Mouse (Mus musculus) lung, embryonic 16.5 days (tissue): ENCODE data around the gene Tomm40. TPM values are rescaled to one million over a fixed set of nuclear protein-coding genes. Genes with fewer than 3 reads are reported as not detected.
"Not testable (repeated sequence)": the region's sequence is repeated elsewhere in the genome, so short reads cannot be mapped to it uniquely, and the experiment has no call there.

Experiments
- ATAC-seq: fragments of 200-750 bp; cut with Nextera tagmentation; 2 replicates; pipeline ENCODE4 v1.8.0; 2017; ENCODE audit warnings: low read depth, mild to moderate bottlenecking, moderate library complexity
- H3K27ac ChIP-seq: fragments of 300-500 bp; sonication (generic); 2 replicates; pipeline ENCODE4 v1.5.1; 2014; ENCODE audit warnings: mild to moderate bottlenecking, control low read depth, low read length
- H3K27me3 ChIP-seq: fragments of 300-500 bp; sonication (generic); 2 replicates; pipeline ENCODE4 v1.6.1; 2014; ENCODE audit warnings: low read depth, low read length, mixed read lengths; ENCODE audit not compliant: control insufficient read depth, insufficient read depth
- H3K36me3 ChIP-seq: fragments of 300-500 bp; sonication (generic); 2 replicates; pipeline ENCODE4 v1.6.1; 2014; ENCODE audit warnings: low read length; ENCODE audit not compliant: control insufficient read depth, insufficient read depth
- H3K4me1 ChIP-seq: fragments of 300-500 bp; sonication (generic); replicated peaks from 2 replicates; pipeline ENCODE4 v1.6.1; 2014; ENCODE audit warnings: low read length, mixed read lengths; ENCODE audit not compliant: control insufficient read depth, insufficient read depth
- H3K4me2 ChIP-seq: fragments of 300-500 bp; sonication (generic); 2 replicates; pipeline ENCODE4 v1.6.1; 2014; ENCODE audit warnings: low read depth, low read length, control low read depth
- H3K4me3 ChIP-seq: fragments of 300-500 bp; sonication (generic); 2 replicates; pipeline ENCODE4 v1.5.1; 2014; ENCODE audit warnings: mild to moderate bottlenecking, low read length, control low read depth
- H3K9ac ChIP-seq: fragments of 300-500 bp; sonication (generic); 2 replicates; pipeline ENCODE4 v1.6.1; 2014; ENCODE audit warnings: low read length, control low read depth
- H3K9me3 ChIP-seq: fragments of 300-500 bp; sonication (generic); 2 replicates; pipeline ENCODE4 v1.6.1; 2016; ENCODE audit warnings: low read length; ENCODE audit not compliant: control insufficient read depth
- WGBS: fragments of 180-500 bp; shearing (Covaris S2); extraction: QIAGEN DNeasy Blood & Tissue Kit; methylation state at CpG from one replicate; pipeline ENCODE4 v1.1.7; 2014; 5-methylcytosine and 5-hydroxymethylcytosine counted together
- polyA plus RNA-seq: library from polyadenylated mRNA; unstranded; fragments of >200 nt; fragmentation: Nextera tagmentation; extraction: Ambion mirVana; gene quantifications from 2 replicates; pipeline ENCODE4 v1.2.1, GENCODE M21; 2015

Tomm40 gene
- polyA plus RNA-seq, 1 experiment from 2014 or later = 87.4 TPM

DNA sequence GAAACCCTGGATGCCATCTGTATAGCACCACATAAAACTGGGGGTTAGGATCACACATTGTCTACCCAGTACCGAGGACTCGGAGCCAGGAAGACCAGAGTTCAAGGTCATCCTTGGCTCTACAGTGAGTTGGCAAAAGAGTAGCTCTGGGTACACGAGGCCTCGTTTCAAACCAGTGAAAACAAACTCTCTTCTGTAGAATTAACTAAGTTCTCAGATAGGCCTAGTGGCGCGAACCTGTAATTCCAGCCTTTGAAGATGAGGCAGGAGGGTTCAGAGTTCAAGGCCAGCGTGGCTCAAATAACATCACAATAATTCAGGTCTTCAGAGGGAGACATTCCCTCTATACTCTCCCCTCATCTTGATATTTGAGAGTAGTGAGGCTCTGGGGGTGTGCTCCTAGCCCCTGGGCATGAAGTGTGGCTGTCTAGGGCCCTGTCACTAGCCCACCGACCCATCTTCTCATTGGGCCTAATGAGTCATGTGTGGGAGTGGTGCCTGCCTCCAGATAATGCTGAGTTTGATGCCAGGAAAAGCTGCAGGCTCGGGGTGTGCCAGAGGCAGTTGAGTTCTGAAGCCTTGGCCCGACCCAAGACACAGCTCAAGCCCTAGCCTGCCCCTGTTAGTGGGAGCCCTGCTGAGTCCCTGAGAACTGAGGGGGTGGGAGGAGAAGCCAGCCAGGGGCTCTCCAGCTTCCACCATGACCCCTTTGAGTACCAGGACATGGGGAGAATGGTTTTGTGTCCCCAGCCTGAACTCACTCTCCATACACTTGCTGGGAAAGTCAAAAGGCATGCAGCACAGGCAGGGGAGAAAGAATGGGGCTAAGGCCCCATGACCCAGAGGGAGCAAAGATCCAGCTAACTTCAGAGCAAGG lies 20.7 kb downstream of the Tomm40 start:
- H3K4me3 ChIP-seq = no peak overlapping the region
- no peak for ATAC-seq
- peaks cover 40% of the 10 kb centered on the region for H3K4me1 ChIP-seq
- peak overlapping the region; percentile 76 for H3K27ac ChIP-seq
- H3K4me2 ChIP-seq = no peak overlapping the region
- WGBS = 74% methylated on average over 10 of the region's 10 CpGs
- no peaks in the 10 kb centered on the region for H3K27me3 ChIP-seq
- H3K9me3 ChIP-seq = peaks cover 4% of the 10 kb centered on the region; the same call in 1 of the 2 replicates
- H3K9ac ChIP-seq = peak overlapping the region; percentile 4; the same call in 1 of the 2 replicates
- peaks cover 8% of the 10 kb centered on the region for H3K36me3 ChIP-seq

DNA sequence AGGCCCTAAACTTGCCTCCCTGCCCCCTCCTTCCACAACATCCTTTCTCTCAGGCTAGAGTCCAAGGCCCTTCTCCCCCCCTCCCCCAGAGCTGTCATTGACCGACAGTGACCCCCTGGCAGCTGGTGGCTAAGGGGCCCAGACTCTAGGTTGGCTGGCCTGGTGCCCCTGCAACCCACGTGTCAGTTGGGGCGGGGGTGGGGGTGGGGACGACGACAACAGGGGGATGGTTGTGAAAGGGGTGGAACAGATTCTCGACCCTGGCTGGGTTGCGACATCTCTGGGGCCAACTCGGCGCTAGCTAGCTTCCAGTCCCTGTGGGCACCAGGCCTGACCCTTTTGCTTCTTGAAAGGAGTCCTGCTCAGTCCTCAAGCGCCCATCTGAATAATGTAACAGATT lies 21.8 kb downstream of the Tomm40 start:
- Histone ChIP-seq H3K9me3 (peaks cover 4% of the 10 kb centered on the region; the same call in 1 of the 2 replicates), H3K27ac (peak overlapping the region; percentile 76), H3K9ac (no peak overlapping the region; the same call in 1 of the 2 replicates), H3K27me3 (no peaks in the 10 kb centered on the region), H3K4me1 (peaks cover 31% of the 10 kb centered on the region), H3K36me3 (peaks cover 8% of the 10 kb centered on the region), H3K4me3 (no peak overlapping the region), H3K4me2 (no peak overlapping the region)
- WGBS = 17% methylated on average over 10 of the region's 10 CpGs
- peak; percentile 77 for ATAC-seq

DNA sequence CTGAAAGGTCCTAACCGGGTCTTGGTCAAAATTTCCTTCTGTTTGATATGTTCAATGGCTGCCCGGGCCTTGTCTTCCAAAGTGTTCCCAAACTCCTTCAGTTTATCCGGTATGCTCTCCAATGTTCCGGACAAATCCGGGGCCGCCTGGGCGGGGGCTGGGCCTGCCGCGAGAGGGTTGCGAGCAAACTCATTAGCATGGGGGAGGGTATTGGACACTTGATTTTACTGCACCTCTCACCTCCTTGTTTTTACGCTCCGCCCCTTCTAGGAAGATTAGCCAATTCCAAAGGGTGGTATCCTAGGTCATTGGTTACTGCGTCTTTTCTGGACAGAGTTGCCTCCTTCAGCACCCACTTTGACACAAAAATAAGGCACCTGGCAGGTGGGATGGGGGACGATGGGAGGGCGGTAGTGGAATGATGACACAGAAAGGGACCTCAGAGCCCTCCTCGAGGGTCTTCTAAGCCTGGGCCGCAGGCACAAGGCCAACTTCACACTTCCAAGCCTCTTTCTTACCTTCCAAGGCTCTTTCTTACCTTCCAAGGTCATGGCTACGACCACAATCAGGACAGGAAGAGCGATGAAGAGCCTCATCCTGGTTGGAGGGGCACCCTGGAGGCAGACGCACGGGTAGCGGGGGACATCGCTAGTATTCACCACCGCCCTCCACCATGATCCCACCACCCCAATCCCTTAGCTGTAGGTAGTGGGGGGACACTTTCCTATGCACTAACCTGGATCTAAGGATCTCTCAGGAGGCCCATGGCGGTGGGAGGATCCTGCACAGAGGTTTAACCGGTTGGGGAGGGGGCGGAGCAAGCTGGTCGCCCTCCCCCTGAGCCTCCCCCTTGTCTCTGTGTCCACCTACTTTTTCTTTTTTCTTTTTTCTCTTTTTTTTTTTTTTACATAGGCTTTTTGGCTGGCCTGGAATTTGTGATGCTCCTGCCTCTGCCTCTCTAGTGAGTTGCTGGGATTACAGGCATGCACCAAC lies 23.1 kb downstream of the Tomm40 start, which contains the start of gene Apoc1:
TSS of gene Apoc1 (minus strand) at position 788 of the 993 bp plus-strand sequence.
- H3K4me1 ChIP-seq = peaks cover 31% of the 10 kb centered on the region
- H3K4me2 ChIP-seq = peak within 1 kb of the TSS; percentile 7
- H3K27me3 ChIP-seq = no peaks in the 10 kb centered on the region
- H3K36me3 ChIP-seq = peaks cover 8% of the 10 kb centered on the region
- peak within 1 kb of the TSS; percentile 76 for H3K27ac ChIP-seq
- peak within 1 kb of the TSS; percentile 28 for H3K9ac ChIP-seq
- WGBS = 42% methylated on average over 28 of the region's 28 CpGs
- ATAC-seq = no peak
- no peak within 1 kb of the TSS for H3K4me3 ChIP-seq
- peaks cover 4% of the 10 kb centered on the region; the same call in 1 of the 2 replicates for H3K9me3 ChIP-seq

DNA sequence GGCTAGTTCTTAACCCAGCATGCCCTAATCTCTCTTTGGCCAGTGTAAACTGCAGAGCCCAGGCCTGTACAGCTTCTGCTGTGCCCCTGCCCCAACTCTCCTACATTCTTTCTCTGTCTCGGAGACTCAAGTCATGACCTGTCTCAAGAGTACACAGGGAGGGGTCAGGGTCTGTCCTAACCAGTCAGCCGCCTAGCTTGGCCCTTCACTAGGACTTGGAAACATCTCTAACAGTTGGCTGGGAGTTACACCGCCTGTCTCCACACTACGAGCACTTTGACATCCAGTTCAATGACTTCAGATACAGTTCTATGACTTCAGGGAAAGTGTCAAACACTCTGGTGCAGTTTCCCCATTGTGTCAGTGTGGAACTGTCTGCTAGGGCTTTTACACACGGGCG lies 23.8 kb downstream of the Tomm40 start:
- no peak overlapping the region for H3K4me3 ChIP-seq
- peak overlapping the region; percentile 48; the same call in 1 of the 2 replicates for H3K27ac ChIP-seq
- ATAC-seq = no peak
- H3K9ac ChIP-seq = no peak overlapping the region; the same call in 1 of the 2 replicates
- peaks cover 1% of the 10 kb centered on the region; the same call in 1 of the 2 replicates for H3K9me3 ChIP-seq
- peaks cover 31% of the 10 kb centered on the region for H3K4me1 ChIP-seq
- WGBS = 60% methylated on average over 6 of the region's 6 CpGs
- H3K27me3 ChIP-seq = no peaks in the 10 kb centered on the region
- peak overlapping the region; percentile 7 for H3K4me2 ChIP-seq
- peaks cover 2% of the 10 kb centered on the region for H3K36me3 ChIP-seq

DNA sequence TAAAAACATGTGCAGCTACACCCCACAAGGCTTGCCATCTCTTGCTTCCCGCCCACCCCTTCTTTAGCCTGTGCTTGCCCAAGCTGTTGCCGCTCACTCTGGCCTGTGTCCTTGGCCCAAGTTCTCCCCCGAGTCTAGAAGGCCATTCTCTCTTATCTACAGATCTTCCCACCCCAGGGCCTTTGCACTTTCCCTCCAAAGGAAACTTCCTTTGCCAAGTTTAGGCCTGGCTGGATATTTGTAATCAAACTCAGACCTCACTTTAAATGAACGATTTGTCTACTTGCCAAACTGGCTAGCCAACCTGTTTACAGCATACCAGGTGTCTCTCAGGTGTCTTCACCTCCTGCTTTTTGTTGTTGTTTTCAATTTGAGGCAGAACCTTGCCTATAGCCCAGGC lies 24.4 kb downstream of the Tomm40 start:
- no peaks in the 10 kb centered on the region for H3K9me3 ChIP-seq
- H3K4me2 ChIP-seq = no peak overlapping the region
- H3K4me1 ChIP-seq = peaks cover 31% of the 10 kb centered on the region
- no peak overlapping the region for H3K27ac ChIP-seq
- no peak overlapping the region for H3K4me3 ChIP-seq
- no peaks in the 10 kb centered on the region for H3K36me3 ChIP-seq
- H3K9ac ChIP-seq = no peak overlapping the region
- WGBS = 80% methylated on average over 4 of the region's 4 CpGs
- no peaks in the 10 kb centered on the region for H3K27me3 ChIP-seq
- no peak for ATAC-seq

DNA sequence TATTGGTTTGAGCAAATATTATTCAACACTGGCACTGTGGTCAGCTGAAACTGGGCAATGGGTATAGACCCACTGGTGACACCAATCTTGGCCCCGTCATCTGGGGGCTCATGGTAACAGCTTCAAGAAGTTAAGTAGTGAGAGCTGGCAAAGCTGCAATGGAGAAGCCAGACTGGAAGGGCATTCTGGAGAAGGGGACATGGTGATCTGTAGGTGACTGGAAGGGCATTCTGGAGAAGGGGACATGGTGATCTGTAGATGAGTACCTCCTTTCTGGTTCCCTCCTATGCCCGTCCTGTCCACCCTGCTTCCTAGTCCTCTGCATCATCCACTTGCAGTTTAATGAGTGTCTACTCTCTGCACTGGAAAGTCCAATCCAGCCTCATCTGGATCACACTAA lies 26.6 kb downstream of the Tomm40 start:
- Histone ChIP-seq H3K36me3 (no peaks in the 10 kb centered on the region), H3K27ac (no peak overlapping the region), H3K4me1 (peaks cover 21% of the 10 kb centered on the region), H3K4me3 (no peak overlapping the region), H3K9me3 (no peaks in the 10 kb centered on the region), H3K4me2 (no peak overlapping the region), H3K27me3 (no peaks in the 10 kb centered on the region), H3K9ac (no peak overlapping the region)
- no peak for ATAC-seq
- 91% methylated on average over 2 of the region's 2 CpGs for WGBS

DNA sequence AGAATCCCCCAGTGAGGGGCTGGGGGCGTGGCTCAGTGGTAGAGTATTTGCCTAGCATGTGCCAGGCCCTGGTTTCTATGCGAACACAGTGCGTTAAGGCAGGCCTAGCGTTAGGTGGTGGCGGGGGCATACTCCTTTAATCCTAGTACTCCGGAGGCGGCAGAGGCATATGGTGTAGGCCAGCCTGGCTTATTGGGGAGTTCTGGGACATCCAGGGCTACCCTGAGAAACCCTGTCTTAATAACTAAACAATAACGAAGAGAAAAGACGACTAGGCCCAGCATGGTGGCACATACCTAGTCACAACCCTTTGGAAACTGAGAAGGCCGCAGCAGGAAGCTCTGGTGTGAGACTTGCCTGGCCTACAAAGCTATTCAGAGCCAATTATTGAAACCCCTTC lies 27.1 kb downstream of the Tomm40 start:
- H3K27ac ChIP-seq = no peak overlapping the region
- ATAC-seq = no peak
- no peak overlapping the region for H3K4me2 ChIP-seq
- H3K9ac ChIP-seq = no peak overlapping the region
- H3K4me3 ChIP-seq = no peak overlapping the region
- H3K27me3 ChIP-seq = no peaks in the 10 kb centered on the region
- H3K36me3 ChIP-seq = no peaks in the 10 kb centered on the region
- 92% methylated on average over 10 of the region's 10 CpGs for WGBS
- H3K9me3 ChIP-seq = no peaks in the 10 kb centered on the region
- peaks cover 19% of the 10 kb centered on the region for H3K4me1 ChIP-seq

DNA sequence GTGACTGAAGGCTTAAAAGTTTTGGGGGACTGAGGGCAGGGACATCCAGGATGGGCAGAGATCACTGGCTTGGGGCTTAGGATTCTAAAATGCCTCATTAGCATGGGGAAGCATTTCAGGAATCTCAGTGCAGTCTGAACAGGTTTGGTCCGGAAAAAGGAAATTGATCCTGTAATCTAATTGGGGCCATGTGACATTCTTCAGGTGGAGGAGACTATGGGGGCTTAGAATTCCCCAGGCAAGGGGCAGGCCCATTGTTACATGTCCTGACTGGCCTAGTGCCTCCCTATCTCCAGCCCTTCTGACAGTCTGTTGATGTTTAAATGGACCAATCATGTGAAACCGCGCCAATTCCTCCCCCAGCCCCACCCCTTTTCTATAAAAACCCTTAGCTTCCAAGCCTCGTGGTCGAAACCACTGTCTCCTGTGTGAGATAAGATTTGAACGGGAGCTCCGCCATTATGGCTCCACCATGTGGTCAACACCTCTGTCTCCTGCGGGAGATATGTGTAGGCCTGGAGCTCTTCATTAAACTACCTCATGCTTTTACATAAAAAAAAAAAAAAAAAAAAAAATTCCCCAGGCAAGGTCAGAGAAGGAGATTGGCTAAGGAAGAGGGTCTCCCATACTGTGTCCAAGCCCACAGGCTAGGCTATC lies 28.2 kb downstream of the Tomm40 start:
- WGBS = 51% methylated on average over 8 of the region's 8 CpGs
- H3K4me2 ChIP-seq = not testable (repeated sequence)

More for the DNA sequence above, 28.2 kb downstream of the Tomm40 start:
- not testable (repeated sequence) for H3K4me1 ChIP-seq, H3K27me3 ChIP-seq, H3K27ac ChIP-seq, H3K9me3 ChIP-seq, H3K4me3 ChIP-seq, ATAC-seq, H3K9ac ChIP-seq, H3K36me3 ChIP-seq
